Mouse (Mus musculus) ES-E14 (cell line): Measurements from ENCODE around the gene Slc51a.

Experiments
- HCFC1 ChIP-seq: IDR thresholded peaks from 2 replicates; pipeline ENCODE4 v1.6.1; 2012; ENCODE audit warnings: low read length, inconsistent platforms, borderline replicate concordance; ENCODE audit not compliant: insufficient read depth
- ZNF384 ChIP-seq: IDR thresholded peaks from 2 replicates; pipeline ENCODE4 v1.6.1; 2012; ENCODE audit warnings: low read depth, low read length, inconsistent platforms

- TF ChIP-seq HCFC1 (no peak), ZNF384 (no peak)
Observed at GRCm38 (mm10) chr16:32486046-32486445, 1.6 kb downstream of the Slc51a start.
